Mouse (Mus musculus): ENCODE data around the gene Tln2.

DNA sequence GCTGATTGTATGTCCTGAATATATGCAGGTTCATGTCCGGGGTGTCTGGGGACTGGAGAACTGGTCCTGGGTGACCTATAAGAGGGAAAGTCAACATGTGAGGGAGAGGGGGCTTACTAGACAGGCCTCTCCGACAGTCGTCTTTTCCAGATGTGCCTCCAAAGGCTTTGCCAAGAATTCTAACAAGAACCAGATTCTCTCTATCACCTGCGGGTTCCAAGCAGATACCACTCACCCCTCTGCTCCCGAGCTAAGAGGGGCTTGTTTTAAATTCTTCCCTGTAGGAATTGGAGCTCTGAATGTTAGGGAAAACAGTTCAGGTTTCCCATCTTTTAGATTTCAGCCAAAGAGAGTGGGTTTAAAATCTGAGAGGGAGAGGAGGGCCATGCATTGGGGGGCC lies 381.3 kb downstream of the Tln2 start:
- no peak for TF ChIP-seq GATA1 (IDR thresholded peaks at IDR 0.05; ENCODE audit: low read length)
- no peak for TF ChIP-seq TAL1 (IDR thresholded peaks at IDR 0.05; ENCODE audit: low read length)
